Mouse (Mus musculus): Measurements from ENCODE around the gene Srl. TPM values are rescaled to one million over a fixed set of nuclear protein-coding genes. Genes with fewer than 3 reads are reported as not detected.

The Srl gene
- polyA plus RNA-seq, 1 experiment from 2014 or later: 5.3 TPM

DNA sequence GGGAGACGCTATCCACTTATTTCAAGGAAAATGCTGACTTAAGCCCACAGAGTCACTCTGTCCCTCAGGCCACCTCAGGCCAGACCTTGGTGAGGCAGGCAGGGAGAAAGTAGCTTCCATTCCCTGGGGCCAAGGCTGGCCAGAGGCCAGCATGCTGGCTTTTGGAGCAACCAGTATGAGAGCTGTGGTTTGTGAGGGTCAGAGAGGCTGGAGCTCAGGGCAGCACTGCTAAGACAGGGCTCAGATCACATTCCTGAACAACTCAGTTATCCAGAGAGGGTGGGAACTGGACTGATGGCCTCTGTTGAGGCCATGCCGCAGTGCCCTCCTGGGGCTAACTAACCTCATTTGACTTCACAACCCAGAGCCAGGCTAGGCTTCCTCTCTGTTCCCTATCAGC lies 106.2 kb downstream of the Srl start:
- H3K4me1 ChIP-seq (replicated peaks): no peaks in the 10 kb centered on the region
- ATAC-seq (ENCODE audit: insufficient read depth): no peak
- no peak overlapping the region for H3K27ac ChIP-seq (replicated peaks)
- H3K36me3 ChIP-seq (replicated peaks): no peaks in the 10 kb centered on the region
- 0 out of 2 replicates have a peak, but pooled peaks cover 6% of the 10 kb centered on the region for H3K27me3 ChIP-seq
- 81% methylated on average over 2 of the region's 2 CpGs for WGBS (ENCODE audit: insufficient replicate concordance)
- no peak overlapping the region for H3K4me2 ChIP-seq
- H3K9me3 ChIP-seq (replicated peaks): no peaks in the 10 kb centered on the region
- no peak overlapping the region for H3K4me3 ChIP-seq (replicated peaks)
- no peak overlapping the region for H3K9ac ChIP-seq

- no peak for ATAC-seq (ENCODE audit: insufficient read depth)
- Histone ChIP-seq H3K9me3 (replicated peaks) (no peaks in the 10 kb centered on the region), H3K36me3 (replicated peaks) (no peaks in the 10 kb centered on the region), H3K4me2 (no peak overlapping the region), H3K27ac (replicated peaks) (no peak overlapping the region), H3K4me3 (replicated peaks) (no peak overlapping the region), H3K9ac (no peak overlapping the region), H3K27me3 (0 out of 2 replicates have a peak, but pooled peaks cover 3% of the 10 kb centered on the region), H3K4me1 (replicated peaks) (no peaks in the 10 kb centered on the region)
- 52% methylated on average over 4 of the region's 4 CpGs for WGBS (ENCODE audit: insufficient replicate concordance)
Observed at GRCm38 (mm10) chr16:4431841-4432240, 109.8 kb downstream of the Srl start.

DNA sequence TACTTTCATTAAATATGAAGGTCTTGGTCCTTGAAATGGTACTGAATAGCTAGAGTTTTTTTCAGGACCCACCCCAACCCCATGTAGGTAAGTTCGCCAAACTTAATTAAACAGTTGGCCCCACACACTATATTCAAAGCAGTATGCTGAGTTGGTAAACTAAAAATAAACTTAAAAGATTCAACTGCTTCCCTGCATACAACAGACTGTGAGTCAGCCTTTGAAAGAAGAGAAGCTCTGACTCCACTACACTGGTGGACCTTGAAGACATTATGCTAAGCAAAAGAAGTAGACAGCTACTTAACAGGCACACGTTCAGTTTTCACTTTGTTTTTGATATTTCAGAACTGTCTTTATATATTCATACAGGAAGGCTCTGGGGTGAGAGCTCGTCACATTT lies 110.6 kb downstream of the Srl start:
- 59% methylated on average over 3 of the region's 3 CpGs for WGBS (ENCODE audit: insufficient replicate concordance)
- Histone ChIP-seq H3K27me3 (peaks cover 8% of the 10 kb centered on the region; the same call in 1 of the 2 replicates), H3K4me3 (replicated peaks) (no peak overlapping the region), H3K9ac (no peak overlapping the region), H3K4me1 (replicated peaks) (no peaks in the 10 kb centered on the region), H3K27ac (replicated peaks) (no peak overlapping the region), H3K4me2 (no peak overlapping the region), H3K9me3 (replicated peaks) (no peaks in the 10 kb centered on the region), H3K36me3 (replicated peaks) (no peaks in the 10 kb centered on the region)
- no peak for ATAC-seq (ENCODE audit: insufficient read depth)

GRCm38 (mm10) chr16:4430232-4430631 lies 111.4 kb downstream of the Srl start:
- Histone ChIP-seq H3K27ac (replicated peaks) (no peak overlapping the region), H3K4me2 (no peak overlapping the region), H3K4me3 (replicated peaks) (no peak overlapping the region), H3K9ac (no peak overlapping the region), H3K9me3 (replicated peaks) (no peaks in the 10 kb centered on the region), H3K36me3 (replicated peaks) (no peaks in the 10 kb centered on the region), H3K4me1 (replicated peaks) (no peaks in the 10 kb centered on the region), H3K27me3 (peaks cover 8% of the 10 kb centered on the region; the same call in 1 of the 2 replicates)
- 61% methylated on average over 5 of the region's 5 CpGs for WGBS (ENCODE audit: insufficient replicate concordance)
- ATAC-seq (ENCODE audit: insufficient read depth): no peak

Other genes with a start within 250 kb of the Srl start
- gene Adcy9, start 121.3 kb downstream of the Srl start, polyA plus RNA-seq (2015; fragmentation: Nextera tagmentation; extraction: Ambion mirVana): 0.41 and 0.67 TPM in 2 replicates
- gene Tfap4, start 18.0 kb upstream of the Srl start, polyA plus RNA-seq (2015; fragmentation: Nextera tagmentation; extraction: Ambion mirVana): 5.6 and 6.4 TPM in 2 replicates
- 2.0 and 2.3 TPM in 2 replicates for gene Glis2, start 52.9 kb upstream of the Srl start, polyA plus RNA-seq (2015; fragmentation: Nextera tagmentation; extraction: Ambion mirVana)
- gene Pam16, start 83.2 kb upstream of the Srl start, polyA plus RNA-seq (2015; fragmentation: Nextera tagmentation; extraction: Ambion mirVana): 41.1 and 53.2 TPM in 2 replicates
- gene Vasn, start 98.1 kb upstream of the Srl start, polyA plus RNA-seq (2015; fragmentation: Nextera tagmentation; extraction: Ambion mirVana): 2.4 and 2.8 TPM in 2 replicates
- 45.7 and 50.1 TPM in 2 replicates for gene Dnaja3, start 98.2 kb upstream of the Srl start, polyA plus RNA-seq (2015; fragmentation: Nextera tagmentation; extraction: Ambion mirVana)
- 10.5 and 13.1 TPM in 2 replicates for gene Coro7, start 138.0 kb upstream of the Srl start, polyA plus RNA-seq (2015; fragmentation: Nextera tagmentation; extraction: Ambion mirVana)
- gene Nmral1, start 177.5 kb upstream of the Srl start, polyA plus RNA-seq (2015; fragmentation: Nextera tagmentation; extraction: Ambion mirVana): 37.2 and 39.6 TPM in 2 replicates
- 36.6 and 37.9 TPM in 2 replicates for gene Hmox2, start 184.5 kb upstream of the Srl start, polyA plus RNA-seq (2015; fragmentation: Nextera tagmentation; extraction: Ambion mirVana)
- 20.9 and 24.5 TPM in 2 replicates for gene Cdip1, start 248.5 kb upstream of the Srl start, polyA plus RNA-seq (2015; fragmentation: Nextera tagmentation; extraction: Ambion mirVana)

Data from liver, embryonic 15.5 days (tissue).